Mouse (Mus musculus): ENCODE measurements around the gene Frat2.
A peak's percentile ranks its signal among the peaks of the same experiment; 100 is the strongest.
"Not testable (repeated sequence)": the region's sequence is repeated elsewhere in the genome, so short reads cannot be mapped to it uniquely, and the experiment has no call there.

Gene Frat2

GRCm38 (mm10) chr19:41847992-41848851 is at the start of gene Frat2:
Frat2 (minus strand) TSS chr19:41848132.
- peak; percentile 98 for DNase-seq (ENCODE audit: inconsistent ontology term)

- no peak for DNase-seq (ENCODE audit: inconsistent ontology term)
These were observed 48.4 kb upstream of the Frat2 start for GRCm38 (mm10) chr19:41896319-41896711.

GRCm38 (mm10) chr19:41895460-41896318 is 47.8 kb upstream of the Frat2 start, which contains the start of gene Rrp12:
Rrp12 (minus strand) TSS chr19:41896173.
- DNase-seq (ENCODE audit: inconsistent ontology term): peak; percentile 91

GRCm38 (mm10) chr19:41894959-41895358 is 47.0 kb upstream of the Frat2 start:
- DNase-seq (ENCODE audit: inconsistent ontology term): peak; percentile 40

- DNase-seq (ENCODE audit: inconsistent ontology term): no peak
These were observed 40.3 kb upstream of the Frat2 start for GRCm38 (mm10) chr19:41888191-41888590.

- DNase-seq (ENCODE audit: inconsistent ontology term): no peak
These were observed 36.0 kb upstream of the Frat2 start for GRCm38 (mm10) chr19:41883882-41884281.

GRCm38 (mm10) chr19:41881842-41882241 is 33.9 kb upstream of the Frat2 start:
- DNase-seq (ENCODE audit: inconsistent ontology term): no peak

- no peak for DNase-seq (ENCODE audit: inconsistent ontology term)
These were observed 26.4 kb upstream of the Frat2 start for GRCm38 (mm10) chr19:41874356-41874755.

- DNase-seq (ENCODE audit: inconsistent ontology term): no peak
These were observed 24.4 kb upstream of the Frat2 start for GRCm38 (mm10) chr19:41872285-41872684.

GRCm38 (mm10) chr19:41869946-41870345 is 22.0 kb upstream of the Frat2 start:
- not testable (repeated sequence) for DNase-seq (ENCODE audit: inconsistent ontology term)

GRCm38 (mm10) chr19:41869296-41869695 is 21.4 kb upstream of the Frat2 start:
- DNase-seq (ENCODE audit: inconsistent ontology term): no peak

GRCm38 (mm10) chr19:41866707-41867106 is 18.8 kb upstream of the Frat2 start:
- no peak for DNase-seq (ENCODE audit: inconsistent ontology term)

- no peak for DNase-seq (ENCODE audit: inconsistent ontology term)
These were observed 9.9 kb upstream of the Frat2 start for GRCm38 (mm10) chr19:41857816-41858310.

- DNase-seq (ENCODE audit: inconsistent ontology term): peak; percentile 19
These were observed 9.3 kb upstream of the Frat2 start for GRCm38 (mm10) chr19:41857086-41857762.

GRCm38 (mm10) chr19:41852423-41852822 is 4.5 kb upstream of the Frat2 start:
- no peak for DNase-seq (ENCODE audit: inconsistent ontology term)

GRCm38 (mm10) chr19:41850719-41851543 is 3.0 kb upstream of the Frat2 start:
- peak; percentile 81 for DNase-seq (ENCODE audit: inconsistent ontology term)

GRCm38 (mm10) chr19:41850021-41850718 is 2.2 kb upstream of the Frat2 start:
- no peak for DNase-seq (ENCODE audit: inconsistent ontology term)

GRCm38 (mm10) chr19:41847614-41847991 is 329 bp downstream of the Frat2 start:
- not testable (repeated sequence) for DNase-seq (ENCODE audit: inconsistent ontology term)

GRCm38 (mm10) chr19:41847091-41847581 is 796 bp downstream of the Frat2 start:
- peak; percentile 65 for DNase-seq (ENCODE audit: inconsistent ontology term)

All from Muller cell, postnatal 12 days (primary cell).